Mouse (Mus musculus) lung, adult 2 months (tissue): Measurements from ENCODE around the gene Nrcam.

ENCODE experiments used
- CTCF ChIP-seq: fragments of 200-500 bp; IDR thresholded peaks from 2 replicates; pipeline ENCODE4 v1.5.1; 2011; ENCODE audit warnings: mild to moderate bottlenecking, low read length, control low read depth; ENCODE audit not compliant: insufficient read depth
- POLR2A ChIP-seq: fragments of 200-500 bp; IDR thresholded peaks from 2 replicates; pipeline ENCODE4 v1.6.1; 2011; ENCODE audit warnings: low read depth, mild to moderate bottlenecking, control low read depth, low read length, borderline replicate concordance; ENCODE audit errors: extremely low read depth

DNA sequence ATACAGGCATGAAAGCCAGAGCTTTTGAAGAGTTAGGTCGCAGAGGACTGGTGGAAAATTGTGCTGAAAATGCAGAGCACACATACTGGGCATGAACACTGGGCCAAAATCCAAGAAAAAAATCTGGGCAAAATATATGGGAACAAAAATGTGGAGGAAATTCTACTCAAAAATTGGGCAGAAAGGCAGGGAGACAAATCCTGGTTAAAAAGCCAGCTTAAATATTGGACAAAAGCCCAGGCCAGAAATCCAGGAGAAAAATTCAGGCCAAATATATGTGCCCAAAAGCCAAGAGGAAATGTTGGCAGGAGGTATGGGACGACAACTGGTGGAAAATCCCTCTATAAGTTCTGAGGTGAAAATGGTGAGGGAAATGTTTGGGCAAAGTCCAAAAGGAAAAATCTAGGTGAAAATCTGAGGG is 288.3 kb downstream of the Nrcam start:
- TF ChIP-seq POLR2A (no peak), CTCF (no peak)
